Mouse (Mus musculus): Measurements from ENCODE around the gene Gm21985. TPM values are rescaled to one million over a fixed set of nuclear protein-coding genes. Genes with fewer than 3 reads are reported as not detected.
A peak's percentile ranks its signal among the peaks of the same experiment; 100 is the strongest.

Gene Gm21985
- total and polyA plus RNA-seq, 2 experiments: not detected

DNA sequence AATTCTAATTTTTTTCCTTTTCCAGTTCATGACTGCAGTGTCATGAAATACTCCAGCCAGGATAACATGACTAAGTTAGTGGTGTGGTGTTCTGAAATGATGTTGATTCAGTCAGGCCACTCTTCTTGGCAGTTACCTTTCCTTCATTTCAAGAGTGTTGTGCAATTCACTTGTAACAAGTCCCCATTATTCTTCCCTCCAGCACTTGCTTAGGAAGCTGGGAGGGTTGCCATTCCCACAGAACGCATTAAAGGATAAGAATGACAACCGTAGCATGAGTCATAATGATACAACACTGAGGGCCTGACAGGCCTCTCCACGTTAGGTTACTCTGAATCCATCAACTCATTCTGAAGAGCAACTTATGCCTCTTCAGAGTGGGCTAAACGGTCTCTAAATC, 107.0 kb downstream of the Gm21985 start:
- Histone ChIP-seq H3K27me3 (ENCODE audit: control insufficient read depth, insufficient read depth, low read length) (no peaks in the 10 kb centered on the region), H3K9ac (ENCODE audit: low read depth, low read length) (no peak overlapping the region), H3K4me1 (ENCODE audit: control insufficient read depth, insufficient read depth, low read length) (no peaks in the 10 kb centered on the region), H3K79me2 (ENCODE audit: control insufficient read depth, insufficient read depth, low read length) (no peaks in the 10 kb centered on the region), H3K4me3 (ENCODE audit: insufficient read depth, low read depth, low read length) (no peak overlapping the region), H3K36me3 (ENCODE audit: control insufficient read depth, insufficient read depth, low read length) (no peaks in the 10 kb centered on the region), H3K27ac (replicated peaks; ENCODE audit: insufficient read depth, low read depth, low read length) (no peak overlapping the region)
- TF ChIP-seq POLR2A (IDR thresholded peaks at IDR 0.05; ENCODE audit: extremely low read depth, insufficient read depth, low read length): no peak
- TF ChIP-seq CTCF (IDR thresholded peaks at IDR 0.05; ENCODE audit: low read depth, low read length): no peak
- 72% methylated on average over 4 of the region's 4 CpGs for WGBS
- DNase-seq (ENCODE audit: extremely low read depth, low read depth, low spot score): no peak

DNA sequence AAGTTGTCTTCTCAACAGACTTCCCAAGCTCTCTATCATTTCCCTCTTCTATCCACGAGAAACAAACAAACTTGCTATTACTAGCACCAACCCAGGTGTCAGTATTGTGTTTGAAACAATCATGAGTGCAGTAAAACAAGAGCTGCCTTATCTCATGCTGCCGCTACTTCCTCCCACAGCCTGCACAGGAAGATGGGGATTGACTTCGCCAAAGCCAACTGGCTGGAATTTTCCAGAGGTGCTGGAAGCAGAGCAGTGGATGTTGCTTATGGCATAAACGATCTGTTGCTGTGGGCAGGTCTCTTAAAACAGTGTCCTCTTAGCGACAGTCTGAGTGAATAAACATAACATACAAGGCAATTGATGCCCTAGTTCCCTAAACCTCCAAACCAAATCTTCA, 108.5 kb downstream of the Gm21985 start:
- no peaks in the 10 kb centered on the region for H3K27me3 ChIP-seq (ENCODE audit: control insufficient read depth, insufficient read depth, low read length)
- TF ChIP-seq POLR2A (IDR thresholded peaks at IDR 0.05; ENCODE audit: extremely low read depth, insufficient read depth, low read length) (no peak), CTCF (IDR thresholded peaks at IDR 0.05; ENCODE audit: low read depth, low read length) (no peak)
- H3K9ac ChIP-seq (ENCODE audit: low read depth, low read length): no peak overlapping the region
- no peaks in the 10 kb centered on the region for H3K4me1 ChIP-seq (ENCODE audit: control insufficient read depth, insufficient read depth, low read length)
- WGBS: 45% methylated on average over 5 of the region's 5 CpGs
- no peaks in the 10 kb centered on the region for H3K36me3 ChIP-seq (ENCODE audit: control insufficient read depth, insufficient read depth, low read length)
- DNase-seq (ENCODE audit: extremely low read depth, low read depth, low spot score): no peak
- H3K4me3 ChIP-seq (ENCODE audit: insufficient read depth, low read depth, low read length): no peak overlapping the region
- no peak overlapping the region for H3K27ac ChIP-seq (replicated peaks; ENCODE audit: insufficient read depth, low read depth, low read length)
- no peaks in the 10 kb centered on the region for H3K79me2 ChIP-seq (ENCODE audit: control insufficient read depth, insufficient read depth, low read length)

DNA sequence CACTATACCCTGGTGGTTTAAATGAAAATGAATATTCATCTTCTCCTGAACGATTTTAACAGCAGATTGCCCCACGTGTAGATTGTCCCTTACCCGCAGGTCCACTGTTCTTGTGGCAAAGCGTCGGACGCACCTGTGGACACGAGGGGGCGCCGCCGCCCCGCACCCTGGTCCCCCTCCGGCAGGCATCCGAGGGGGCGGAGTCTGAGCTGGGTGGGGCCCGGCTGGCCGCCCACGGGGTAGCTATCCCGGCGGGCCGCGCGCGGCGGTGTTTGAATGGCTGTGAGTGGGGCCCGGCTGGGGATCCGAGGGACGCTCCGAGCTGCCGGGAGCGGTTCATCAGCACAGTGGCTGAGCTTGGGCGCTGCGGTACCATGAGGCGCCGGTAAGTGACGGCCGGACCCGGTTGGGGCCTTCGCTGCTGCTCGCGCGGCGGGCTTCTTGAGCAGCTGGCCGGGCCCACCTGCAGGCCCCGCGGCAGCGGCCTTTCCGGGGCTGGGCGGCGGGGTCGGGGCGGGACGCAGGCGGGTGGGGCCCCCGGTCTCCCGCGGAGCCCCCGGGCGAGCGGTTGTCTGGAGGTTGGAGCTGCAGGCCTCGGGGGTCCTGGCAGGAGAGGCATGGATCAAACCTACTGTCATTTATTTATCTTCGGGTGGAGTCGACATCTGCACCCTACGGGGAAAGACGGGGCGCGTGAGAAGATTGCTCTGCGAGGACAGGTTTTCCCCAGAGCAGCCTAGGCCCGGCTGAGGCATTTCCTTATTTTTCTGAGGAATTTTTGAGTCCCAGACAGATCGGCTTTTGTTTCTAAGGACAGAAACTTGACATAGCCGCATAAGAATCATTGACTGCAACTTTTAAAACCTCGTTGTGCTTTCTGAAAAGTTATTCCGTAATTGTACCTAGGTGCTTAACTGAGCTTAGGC, 113.1 kb downstream of the Gm21985 start, which contains the start of gene Katnbl1:
Gene Katnbl1, plus strand, starts transcription at position 239 of the 926 bp plus-strand sequence.
- peaks cover 3% of the 10 kb centered on the region; the same call in 1 of the 2 replicates for H3K4me1 ChIP-seq (ENCODE audit: control insufficient read depth, insufficient read depth, low read length)
- WGBS: under 1% methylated on average over 72 of the region's 72 CpGs
- no peaks in the 10 kb centered on the region for H3K36me3 ChIP-seq (ENCODE audit: control insufficient read depth, insufficient read depth, low read length)
- no peak within 1 kb of the TSS for H3K27ac ChIP-seq (replicated peaks; ENCODE audit: insufficient read depth, low read depth, low read length)
- peaks cover 11% of the 10 kb centered on the region; the same call in 1 of the 2 replicates for H3K79me2 ChIP-seq (ENCODE audit: control insufficient read depth, insufficient read depth, low read length)
- H3K4me3 ChIP-seq (ENCODE audit: insufficient read depth, low read depth, low read length): peak within 1 kb of the TSS; percentile 100
- DNase-seq (ENCODE audit: extremely low read depth, low read depth, low spot score): peak; percentile 62
- H3K9ac ChIP-seq (ENCODE audit: low read depth, low read length): peak within 1 kb of the TSS; percentile 98
- H3K27me3 ChIP-seq (ENCODE audit: control insufficient read depth, insufficient read depth, low read length): no peaks in the 10 kb centered on the region
- TF ChIP-seq CTCF (IDR thresholded peaks at IDR 0.05; ENCODE audit: low read depth, low read length) (peak; percentile 88), POLR2A (IDR thresholded peaks at IDR 0.05; ENCODE audit: extremely low read depth, insufficient read depth, low read length) (0 out of 2 replicates have a peak, but pooled peaks have one; percentile 49)

DNA sequence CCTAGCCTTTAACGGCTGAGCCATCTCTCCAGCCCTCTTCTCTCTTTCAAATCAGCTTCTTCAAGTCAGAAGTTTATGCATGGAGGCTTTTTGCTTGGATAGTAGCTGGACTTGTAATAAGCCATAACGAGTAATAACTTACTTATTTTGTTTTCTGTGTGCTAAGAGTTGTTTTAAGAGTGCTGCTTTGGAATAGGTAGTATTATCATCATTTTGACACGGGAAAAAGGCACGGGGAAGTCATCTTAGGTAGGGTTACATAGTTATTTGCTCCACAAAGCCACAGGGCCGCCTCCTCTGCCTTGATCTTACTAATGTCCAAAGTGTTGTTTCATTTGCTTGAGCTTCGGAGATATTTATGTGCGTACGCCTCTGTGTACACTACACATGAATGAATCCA, 114.0 kb downstream of the Gm21985 start:
- Histone ChIP-seq H3K27me3 (ENCODE audit: control insufficient read depth, insufficient read depth, low read length) (no peaks in the 10 kb centered on the region), H3K4me1 (ENCODE audit: control insufficient read depth, insufficient read depth, low read length) (peaks cover 3% of the 10 kb centered on the region; the same call in 1 of the 2 replicates), H3K4me3 (ENCODE audit: insufficient read depth, low read depth, low read length) (no peak overlapping the region), H3K79me2 (ENCODE audit: control insufficient read depth, insufficient read depth, low read length) (peaks cover 11% of the 10 kb centered on the region; the same call in 1 of the 2 replicates), H3K27ac (replicated peaks; ENCODE audit: insufficient read depth, low read depth, low read length) (no peak overlapping the region), H3K9ac (ENCODE audit: low read depth, low read length) (no peak overlapping the region), H3K36me3 (ENCODE audit: control insufficient read depth, insufficient read depth, low read length) (no peaks in the 10 kb centered on the region)
- 24% methylated on average over 8 of the region's 8 CpGs for WGBS
- TF ChIP-seq POLR2A (IDR thresholded peaks at IDR 0.05; ENCODE audit: extremely low read depth, insufficient read depth, low read length): no peak
- TF ChIP-seq CTCF (IDR thresholded peaks at IDR 0.05; ENCODE audit: low read depth, low read length): no peak
- DNase-seq (ENCODE audit: extremely low read depth, low read depth, low spot score): no peak

DNA sequence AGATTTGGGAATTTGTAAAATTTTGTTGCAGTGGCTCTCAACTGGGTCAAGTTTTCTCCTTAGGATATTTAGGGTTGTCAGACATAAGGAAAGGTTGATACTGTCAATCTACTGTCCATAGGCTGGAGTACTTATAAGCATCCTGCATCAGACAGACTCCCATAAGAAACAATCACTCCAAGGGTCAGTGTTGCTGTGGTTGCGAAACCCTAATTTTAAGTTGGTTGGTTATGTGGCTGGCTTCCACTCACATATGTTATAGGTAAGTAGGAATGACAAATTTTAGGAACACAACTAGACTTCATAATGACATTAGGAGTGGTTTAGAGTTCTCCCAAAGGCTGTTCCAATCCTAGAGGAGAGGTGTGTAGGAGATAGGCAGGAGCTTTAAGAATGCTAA, 115.1 kb downstream of the Gm21985 start:
- H3K79me2 ChIP-seq (ENCODE audit: control insufficient read depth, insufficient read depth, low read length): peaks cover 14% of the 10 kb centered on the region; the same call in 1 of the 2 replicates
- H3K4me3 ChIP-seq (ENCODE audit: insufficient read depth, low read depth, low read length): no peak overlapping the region
- H3K9ac ChIP-seq (ENCODE audit: low read depth, low read length): no peak overlapping the region
- WGBS: 98% methylated on average over 1 of the region's 1 CpGs
- no peak for DNase-seq (ENCODE audit: extremely low read depth, low read depth, low spot score)
- H3K27ac ChIP-seq (replicated peaks; ENCODE audit: insufficient read depth, low read depth, low read length): no peak overlapping the region
- no peak for TF ChIP-seq CTCF (IDR thresholded peaks at IDR 0.05; ENCODE audit: low read depth, low read length)
- no peak for TF ChIP-seq POLR2A (IDR thresholded peaks at IDR 0.05; ENCODE audit: extremely low read depth, insufficient read depth, low read length)
- H3K27me3 ChIP-seq (ENCODE audit: control insufficient read depth, insufficient read depth, low read length): no peaks in the 10 kb centered on the region
- H3K36me3 ChIP-seq (ENCODE audit: control insufficient read depth, insufficient read depth, low read length): no peaks in the 10 kb centered on the region
- peaks cover 3% of the 10 kb centered on the region; the same call in 1 of the 2 replicates for H3K4me1 ChIP-seq (ENCODE audit: control insufficient read depth, insufficient read depth, low read length)
